Mouse (Mus musculus): ENCODE data around the gene Mfsd4b1. TPM values are rescaled to one million over a fixed set of nuclear protein-coding genes. Genes with fewer than 3 reads are reported as not detected.

Mfsd4b1 gene
- polyA plus RNA-seq, 1 experiment, result not detected

DNA sequence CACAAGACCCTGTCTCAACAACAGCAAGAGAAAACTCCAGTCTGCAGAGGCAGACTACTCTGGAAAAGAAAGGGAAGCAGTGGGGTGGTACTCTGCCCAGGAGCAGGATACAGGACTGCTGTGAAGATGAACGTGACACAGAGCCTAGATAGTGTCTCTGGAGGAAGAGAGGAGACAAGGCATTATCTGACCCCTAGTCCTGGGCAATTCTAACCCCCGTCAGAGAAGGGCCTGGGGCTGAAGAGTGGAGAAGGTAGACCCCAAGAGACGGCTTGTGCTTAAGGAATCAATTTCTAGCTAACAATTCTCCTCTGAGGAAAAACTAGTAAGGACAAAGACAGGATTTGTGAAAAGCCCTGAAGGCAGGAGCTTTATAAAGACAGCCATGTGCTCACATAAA is 40.3 kb upstream of the Mfsd4b1 start:
- no peak for TF ChIP-seq POLR2A (IDR thresholded peaks at IDR 0.05; ENCODE audit: low read depth, low read length)
- TF ChIP-seq CTCF (IDR thresholded peaks at IDR 0.05; ENCODE audit: extremely low read depth, insufficient read length, insufficient replicate concordance, low read depth, low read length), result no peak
- no peak overlapping the region for H3K27ac ChIP-seq (ENCODE audit: insufficient read depth, low read depth, low read length)
- H3K36me3 ChIP-seq (ENCODE audit: control insufficient read depth, insufficient read depth, low read length), result peaks cover 3% of the 10 kb centered on the region; the same call in 1 of the 2 replicates
- 92% methylated on average over 3 of the region's 3 CpGs for WGBS
- no peaks in the 10 kb centered on the region for H3K27me3 ChIP-seq (ENCODE audit: control insufficient read depth, insufficient read depth, low read length)
- H3K4me1 ChIP-seq (ENCODE audit: control insufficient read depth, insufficient read depth, insufficient read length, low read length), result peaks cover 7% of the 10 kb centered on the region; the same call in 1 of the 2 replicates
- no peak overlapping the region for H3K4me3 ChIP-seq (ENCODE audit: low read depth, low read length)

DNA sequence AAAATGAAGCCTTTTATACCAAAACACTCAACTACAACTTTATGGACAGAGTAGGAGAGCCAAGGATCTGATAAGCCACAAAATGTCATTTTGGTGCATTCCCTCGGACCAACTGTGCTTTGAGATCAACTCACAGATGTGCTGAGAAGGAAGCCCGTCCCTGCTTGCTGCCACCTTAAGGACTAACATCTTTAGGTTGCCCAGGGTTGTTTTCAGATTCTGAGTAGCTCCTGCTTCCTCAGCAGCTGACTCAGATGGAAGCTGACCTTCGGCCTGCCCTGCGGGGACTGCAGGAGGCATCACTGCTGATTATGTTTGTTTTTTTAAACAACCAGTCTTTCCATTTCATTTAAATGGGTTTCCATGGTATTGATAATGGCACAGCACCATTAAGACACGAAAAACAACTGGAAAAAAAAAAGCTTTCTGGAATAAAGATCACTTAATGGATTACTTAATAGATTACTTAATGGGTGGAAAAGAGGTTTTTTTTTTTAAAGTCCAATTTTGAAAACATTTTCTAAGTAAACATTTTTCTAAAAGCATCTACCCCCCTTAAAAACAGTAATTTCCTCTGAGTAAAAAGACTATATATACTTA is 38.3 kb upstream of the Mfsd4b1 start:
- Histone ChIP-seq H3K4me1 (ENCODE audit: control insufficient read depth, insufficient read depth, insufficient read length, low read length) (peaks cover 7% of the 10 kb centered on the region; the same call in 1 of the 2 replicates), H3K27me3 (ENCODE audit: control insufficient read depth, insufficient read depth, low read length) (no peaks in the 10 kb centered on the region), H3K27ac (ENCODE audit: insufficient read depth, low read depth, low read length) (peak overlapping the region; percentile 96), H3K4me3 (ENCODE audit: low read depth, low read length) (no peak overlapping the region), H3K36me3 (ENCODE audit: control insufficient read depth, insufficient read depth, low read length) (peaks cover 1% of the 10 kb centered on the region; the same call in 1 of the 2 replicates)
- TF ChIP-seq CTCF (IDR thresholded peaks at IDR 0.05; ENCODE audit: extremely low read depth, insufficient read length, insufficient replicate concordance, low read depth, low read length) (no peak), POLR2A (IDR thresholded peaks at IDR 0.05; ENCODE audit: low read depth, low read length) (no peak; the same call in 1 of the 2 replicates)
- WGBS, result 15% methylated on average over 5 of the region's 5 CpGs

DNA sequence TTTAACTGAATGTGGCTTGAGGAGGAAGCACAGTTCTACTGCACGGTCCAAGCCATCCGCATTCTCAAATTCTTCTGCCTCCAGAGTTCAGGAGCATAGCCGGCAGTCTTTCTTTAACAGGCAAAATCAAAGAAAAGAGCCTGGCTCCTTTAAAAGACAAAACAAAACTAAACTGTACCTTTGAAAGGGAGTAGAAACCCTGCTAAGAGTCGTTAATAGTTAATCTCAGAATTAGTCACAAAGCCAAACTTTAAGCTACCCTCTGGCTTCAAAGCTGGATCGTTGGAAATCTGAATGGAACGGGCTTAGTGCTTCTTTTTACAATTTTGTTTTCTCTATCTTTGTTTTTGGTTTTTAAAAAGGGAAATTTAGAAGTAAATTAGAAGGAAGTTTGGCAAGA is 37.7 kb upstream of the Mfsd4b1 start:
- peak overlapping the region; percentile 96 for H3K27ac ChIP-seq (ENCODE audit: insufficient read depth, low read depth, low read length)
- H3K27me3 ChIP-seq (ENCODE audit: control insufficient read depth, insufficient read depth, low read length), result no peaks in the 10 kb centered on the region
- H3K4me3 ChIP-seq (ENCODE audit: low read depth, low read length), result no peak overlapping the region
- WGBS, result 29% methylated on average over 6 of the region's 6 CpGs
- H3K36me3 ChIP-seq (ENCODE audit: control insufficient read depth, insufficient read depth, low read length), result peaks cover 1% of the 10 kb centered on the region; the same call in 1 of the 2 replicates
- no peak for TF ChIP-seq POLR2A (IDR thresholded peaks at IDR 0.05; ENCODE audit: low read depth, low read length)
- TF ChIP-seq CTCF (IDR thresholded peaks at IDR 0.05; ENCODE audit: extremely low read depth, insufficient read length, insufficient replicate concordance, low read depth, low read length), result no peak
- H3K4me1 ChIP-seq (ENCODE audit: control insufficient read depth, insufficient read depth, insufficient read length, low read length), result peaks cover 8% of the 10 kb centered on the region; the same call in 1 of the 2 replicates

DNA sequence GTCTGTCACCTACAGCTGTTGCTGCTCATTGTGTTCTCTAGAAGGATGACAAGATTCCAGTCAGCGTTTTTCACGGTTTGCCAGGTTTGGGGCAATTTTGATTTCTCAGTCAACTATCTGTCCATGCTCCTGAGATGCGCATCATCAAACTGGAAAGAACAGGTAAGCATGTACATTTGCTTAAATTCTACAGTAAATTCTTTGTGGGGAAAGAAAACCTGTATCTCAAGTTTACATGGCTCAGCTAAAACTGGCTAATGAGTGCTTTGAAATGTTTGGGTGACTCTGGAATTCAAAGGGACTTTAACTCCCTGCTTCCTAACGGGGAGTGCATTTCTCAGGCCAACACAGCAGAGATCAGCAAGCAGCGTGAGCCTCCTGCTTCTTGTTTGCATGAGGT is 36.9 kb upstream of the Mfsd4b1 start:
- Histone ChIP-seq H3K27me3 (ENCODE audit: control insufficient read depth, insufficient read depth, low read length) (no peaks in the 10 kb centered on the region), H3K4me3 (ENCODE audit: low read depth, low read length) (no peak overlapping the region), H3K4me1 (ENCODE audit: control insufficient read depth, insufficient read depth, insufficient read length, low read length) (peaks cover 10% of the 10 kb centered on the region; the same call in 1 of the 2 replicates), H3K27ac (ENCODE audit: insufficient read depth, low read depth, low read length) (no peak overlapping the region), H3K36me3 (ENCODE audit: control insufficient read depth, insufficient read depth, low read length) (peaks cover 1% of the 10 kb centered on the region; the same call in 1 of the 2 replicates)
- WGBS, result 88% methylated on average over 5 of the region's 5 CpGs
- TF ChIP-seq POLR2A (IDR thresholded peaks at IDR 0.05; ENCODE audit: low read depth, low read length), result no peak
- no peak for TF ChIP-seq CTCF (IDR thresholded peaks at IDR 0.05; ENCODE audit: extremely low read depth, insufficient read length, insufficient replicate concordance, low read depth, low read length)

DNA sequence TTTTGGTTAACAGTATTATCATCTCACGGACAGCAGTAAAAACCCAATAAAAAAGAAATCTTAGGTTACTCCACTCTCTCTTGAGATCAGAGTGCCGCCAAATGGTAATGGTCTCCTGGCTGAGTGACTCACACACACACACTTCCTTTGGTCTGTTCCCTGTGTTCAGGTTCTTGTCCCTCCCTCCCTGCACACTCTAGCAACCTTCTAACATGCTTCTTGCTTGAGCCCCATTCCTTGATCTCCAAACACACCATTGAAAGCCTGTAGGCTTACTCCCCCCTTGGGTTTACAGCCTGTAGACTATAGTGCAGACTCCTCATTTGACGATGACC is 33.7 kb upstream of the Mfsd4b1 start:
- peaks cover 1% of the 10 kb centered on the region; the same call in 1 of the 2 replicates for H3K36me3 ChIP-seq (ENCODE audit: control insufficient read depth, insufficient read depth, low read length)
- peak overlapping the region; percentile 61; the same call in 1 of the 2 replicates for H3K27ac ChIP-seq (ENCODE audit: insufficient read depth, low read depth, low read length)
- 70% methylated on average over 3 of the region's 3 CpGs for WGBS
- H3K4me1 ChIP-seq (ENCODE audit: control insufficient read depth, insufficient read depth, insufficient read length, low read length), result peaks cover 24% of the 10 kb centered on the region
- TF ChIP-seq CTCF (IDR thresholded peaks at IDR 0.05; ENCODE audit: extremely low read depth, insufficient read length, insufficient replicate concordance, low read depth, low read length), result no peak
- TF ChIP-seq POLR2A (IDR thresholded peaks at IDR 0.05; ENCODE audit: low read depth, low read length), result no peak
- H3K27me3 ChIP-seq (ENCODE audit: control insufficient read depth, insufficient read depth, low read length), result no peaks in the 10 kb centered on the region
- no peak overlapping the region for H3K4me3 ChIP-seq (ENCODE audit: low read depth, low read length)

DNA sequence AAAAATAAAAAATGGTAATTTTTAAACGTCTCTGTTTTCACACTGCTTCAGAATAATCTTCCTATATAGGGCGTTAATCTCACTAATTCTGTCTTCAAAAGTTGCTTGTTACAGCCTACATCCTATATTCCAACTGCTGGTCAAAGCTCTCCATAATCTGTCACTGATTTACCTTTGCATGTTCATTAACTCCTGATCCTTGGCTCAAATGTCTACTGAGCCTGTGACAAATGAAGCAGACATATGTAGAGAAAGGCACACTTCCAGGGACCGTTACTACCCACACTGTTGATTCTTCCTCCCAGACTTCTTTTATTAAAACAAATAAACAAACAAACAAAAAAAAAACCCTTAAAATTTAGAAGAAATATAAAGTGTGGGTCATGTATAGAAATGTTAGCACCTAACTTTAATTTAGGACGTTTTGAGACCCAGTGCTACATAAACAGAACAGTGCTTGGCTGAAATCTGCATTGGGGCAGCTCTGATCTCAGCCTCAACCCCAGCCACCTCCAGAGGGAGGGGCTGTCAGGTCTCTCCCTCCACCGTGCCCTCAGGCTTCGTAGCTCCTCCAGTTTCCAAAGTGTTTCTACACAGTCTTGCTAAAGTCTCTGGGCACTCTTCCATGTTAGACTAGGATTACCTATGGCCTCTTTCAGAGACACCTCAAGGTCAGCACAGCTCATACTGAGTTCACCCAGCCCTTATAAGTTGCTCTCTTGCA is 33.2 kb upstream of the Mfsd4b1 start:
- H3K4me1 ChIP-seq (ENCODE audit: control insufficient read depth, insufficient read depth, insufficient read length, low read length), result peaks cover 28% of the 10 kb centered on the region
- H3K27me3 ChIP-seq (ENCODE audit: control insufficient read depth, insufficient read depth, low read length), result no peaks in the 10 kb centered on the region
- H3K36me3 ChIP-seq (ENCODE audit: control insufficient read depth, insufficient read depth, low read length), result peaks cover 1% of the 10 kb centered on the region; the same call in 1 of the 2 replicates
- H3K27ac ChIP-seq (ENCODE audit: insufficient read depth, low read depth, low read length), result peak overlapping the region; percentile 61; the same call in 1 of the 2 replicates
- TF ChIP-seq CTCF (IDR thresholded peaks at IDR 0.05; ENCODE audit: extremely low read depth, insufficient read length, insufficient replicate concordance, low read depth, low read length) (no peak), POLR2A (IDR thresholded peaks at IDR 0.05; ENCODE audit: low read depth, low read length) (no peak)
- WGBS, result 51% methylated on average over 6 of the region's 6 CpGs
- no peak overlapping the region for H3K4me3 ChIP-seq (ENCODE audit: low read depth, low read length)

DNA sequence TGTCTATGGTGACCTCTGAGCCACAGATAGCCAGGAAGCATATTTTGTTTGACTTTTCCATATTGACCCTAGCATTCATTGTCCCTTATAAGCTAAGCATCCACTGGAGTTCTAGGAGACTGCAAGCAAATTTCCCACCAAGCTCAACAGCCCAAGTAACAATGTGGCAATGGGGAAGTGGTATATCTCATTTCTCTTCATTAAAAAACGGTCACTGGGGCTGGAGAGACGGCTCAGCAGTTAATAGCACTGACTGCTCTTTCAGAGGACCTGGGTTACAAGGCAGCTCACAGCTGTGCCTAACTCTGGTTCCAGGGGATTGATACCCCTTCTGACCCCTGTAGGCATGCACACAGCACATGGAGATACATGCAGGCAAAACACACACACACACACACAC is 32.5 kb upstream of the Mfsd4b1 start:
- H3K4me1 ChIP-seq (ENCODE audit: control insufficient read depth, insufficient read depth, insufficient read length, low read length), result peaks cover 28% of the 10 kb centered on the region
- H3K4me3 ChIP-seq (ENCODE audit: low read depth, low read length), result no peak overlapping the region
- 85% methylated on average over 2 of the region's 2 CpGs for WGBS
- TF ChIP-seq POLR2A (IDR thresholded peaks at IDR 0.05; ENCODE audit: low read depth, low read length) (no peak), CTCF (IDR thresholded peaks at IDR 0.05; ENCODE audit: extremely low read depth, insufficient read length, insufficient replicate concordance, low read depth, low read length) (no peak)
- peak overlapping the region; percentile 33; the same call in 1 of the 2 replicates for H3K27ac ChIP-seq (ENCODE audit: insufficient read depth, low read depth, low read length)
- H3K36me3 ChIP-seq (ENCODE audit: control insufficient read depth, insufficient read depth, low read length), result peaks cover 1% of the 10 kb centered on the region; the same call in 1 of the 2 replicates
- no peaks in the 10 kb centered on the region for H3K27me3 ChIP-seq (ENCODE audit: control insufficient read depth, insufficient read depth, low read length)
